Mouse (Mus musculus): ENCODE data around the gene Psmb7.

GRCm38 (mm10) chr2:38554226-38554995 lies 89.5 kb downstream of the Psmb7 start:
- TF ChIP-seq POLR2A (IDR thresholded peaks at IDR 0.05; ENCODE audit: borderline replicate concordance, control insufficient read depth, low read depth, low read length) (no peak), CTCF (IDR thresholded peaks at IDR 0.05; ENCODE audit: control insufficient read depth, insufficient read depth, low read length) (no peak)
